Mouse (Mus musculus) adrenal gland, adult 18-20 months (tissue): ENCODE measurements around the gene Phka2. TPM values are rescaled to one million over a fixed set of nuclear protein-coding genes. Genes with fewer than 3 reads are reported as not detected.

ENCODE experiments used
- DNase-seq, 2 experiments: peaks; one replicate each; pipeline ENCODE4 v3.0.0; 2021 to 2022; ENCODE audit warnings: low spot score in 2 of 2
- long read RNA-seq, 2 experiments: library from polyadenylated mRNA; stranded (forward); transcript quantifications; one replicate each; pipeline ENCODE4 v2.0.0; 2021
- total RNA-seq, 2 experiments: library from RNA; stranded (reverse); gene quantifications; 1 replicate in 1 of 2; 2 replicates in 1 of 2; pipeline ENCODE4 v1.2.3; 2021

Gene Phka2
- 10 to 100 TPM; 29.3 to 33.7 TPM for total RNA-seq
- long read RNA-seq, experiment 1, full-length matches to known transcripts, result 12 of 17 reads
- long read RNA-seq, experiment 1, partial matches to known transcripts, result 2 of 17 reads
- long read RNA-seq, experiment 1, other reads (novel, unspliced or antisense), result 3 of 17 reads
- long read RNA-seq, experiment 2, partial matches to known transcripts, result 3 of 9 reads
- long read RNA-seq, experiment 2, other reads (novel, unspliced or antisense), result 6 of 9 reads

DNA sequence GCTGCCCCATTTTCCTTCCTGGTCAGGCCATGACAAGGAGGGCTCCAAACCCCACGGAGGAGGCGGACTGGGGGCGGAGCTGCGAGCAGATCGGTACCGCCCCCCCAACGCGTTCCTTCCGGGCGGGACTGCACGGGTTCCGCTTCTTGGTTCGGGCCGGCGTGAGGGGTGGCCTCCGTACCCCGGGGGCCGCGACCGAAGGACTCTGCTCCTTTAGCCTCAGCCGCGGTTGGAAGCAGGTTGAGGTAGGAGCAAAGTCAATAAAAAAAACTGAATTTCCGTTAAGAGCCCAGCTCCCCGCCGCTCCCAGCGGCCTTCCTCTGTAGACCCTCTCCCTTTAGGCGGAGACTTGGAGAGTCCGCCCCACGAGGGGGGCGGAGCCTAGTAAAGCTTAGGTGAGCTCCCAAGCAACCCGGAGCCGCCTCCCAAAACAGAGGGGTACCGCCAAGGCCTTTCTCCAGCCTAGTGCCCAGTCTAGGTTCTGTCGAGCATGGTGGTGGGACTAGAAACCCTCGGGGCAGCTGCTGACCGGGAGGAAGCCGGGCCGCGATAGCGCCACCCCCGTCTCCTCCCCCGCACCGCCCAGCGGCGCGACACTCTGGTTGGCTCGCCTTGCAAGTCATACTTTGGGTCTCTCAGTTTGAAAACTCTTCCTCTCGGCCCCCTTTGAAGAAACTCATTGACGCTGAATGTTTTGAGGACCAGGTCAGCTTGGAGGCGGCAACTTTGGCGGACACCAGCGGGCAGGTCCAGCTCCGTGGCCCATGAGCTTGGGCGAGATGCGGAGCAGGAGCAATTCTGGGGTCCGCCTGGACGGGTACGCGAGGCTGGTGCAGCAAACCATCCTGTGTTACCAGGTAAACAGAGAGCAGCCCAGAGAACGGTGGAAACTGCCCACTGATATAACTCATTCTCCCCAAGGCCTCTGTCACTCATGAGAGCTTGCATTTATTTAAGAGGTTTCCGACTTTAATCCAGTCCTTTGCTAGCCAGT is at the start of gene Phka2:
Phka2 (plus strand) TSS at position 119 of the 994 bp plus-strand sequence.
- DNase-seq, result peak; percentile 72 to 73

DNA sequence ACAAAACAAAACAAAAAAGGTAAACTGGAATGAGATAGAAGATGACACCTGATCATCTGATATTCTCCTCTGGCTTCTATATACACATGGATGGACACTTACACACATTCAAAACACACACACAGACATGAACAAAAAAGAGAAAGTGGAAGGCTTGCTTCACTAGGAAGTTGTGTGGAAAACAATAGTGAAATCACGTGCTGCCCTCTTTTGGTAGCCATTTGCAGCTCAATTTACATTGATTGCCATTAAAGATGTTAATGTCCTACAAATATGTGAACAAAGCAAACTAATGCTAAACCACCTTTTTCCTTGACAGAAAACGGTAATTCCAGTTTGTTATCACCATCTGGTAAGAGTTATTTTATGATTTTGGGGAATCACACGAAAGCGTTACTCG is 46.3 kb upstream of the Phka2 start:
- DNase-seq, result no peak

DNA sequence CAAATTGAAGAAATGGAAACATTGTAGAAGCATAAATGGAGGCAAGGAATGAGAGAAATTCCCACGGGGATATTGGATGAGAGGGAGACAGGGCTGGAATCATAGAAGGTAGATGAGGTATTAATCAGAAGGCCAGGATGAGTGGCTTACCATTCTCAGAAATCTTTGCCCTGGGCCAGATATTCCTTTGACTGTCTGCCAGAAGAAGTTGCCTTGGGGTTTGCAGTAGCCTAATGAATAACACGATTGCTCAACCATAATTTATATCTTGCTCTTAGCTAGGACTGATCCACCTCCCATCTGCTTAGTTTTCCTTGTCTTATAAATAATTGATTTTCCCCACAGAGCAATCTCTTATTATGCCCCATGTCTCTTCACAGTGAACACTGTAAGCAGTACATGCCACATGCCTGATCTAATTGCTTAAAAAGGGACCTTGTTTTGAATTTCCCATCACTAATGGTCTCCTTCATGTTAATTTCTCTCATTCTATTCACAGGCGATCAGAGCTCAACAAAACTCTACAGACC is 30.6 kb upstream of the Phka2 start:
- DNase-seq, result no peak

DNA sequence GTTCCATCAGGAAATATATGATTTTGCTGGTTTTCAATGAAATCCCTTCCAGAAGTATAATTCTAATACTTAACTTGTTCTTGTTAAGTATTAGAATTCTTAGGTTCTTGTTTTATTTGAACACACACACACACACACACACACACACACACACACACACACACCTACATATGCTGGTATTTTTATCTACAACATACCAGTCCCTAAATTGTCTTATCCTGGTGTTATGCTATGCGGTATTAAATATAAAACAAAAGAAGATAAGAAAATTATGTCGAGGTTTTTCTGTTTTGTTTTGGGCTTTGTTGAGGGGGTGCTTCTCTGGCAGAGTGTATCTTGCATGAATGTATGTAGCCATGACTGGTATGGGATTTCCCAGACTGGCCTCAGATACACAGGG is 12.2 kb upstream of the Phka2 start:
- no peak for DNase-seq

DNA sequence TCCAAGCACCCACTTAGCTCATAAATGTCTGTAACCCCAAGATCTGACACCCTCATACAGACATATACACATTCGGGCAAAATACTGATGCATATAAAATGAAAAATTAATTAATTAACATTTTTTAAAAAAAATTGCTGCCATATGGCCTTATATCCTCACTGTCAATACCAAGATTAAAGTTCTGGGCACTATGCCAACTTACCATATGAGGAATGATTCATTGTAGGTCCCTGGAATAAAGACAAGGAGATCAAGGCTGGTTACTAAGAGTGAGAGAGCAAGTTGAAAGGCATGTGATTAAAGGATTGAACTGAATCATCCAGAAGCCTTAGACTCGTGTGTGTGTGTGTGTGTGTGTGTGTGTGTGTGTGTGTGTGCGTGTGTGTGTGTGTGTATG is 7.6 kb upstream of the Phka2 start:
- no peak for DNase-seq

DNA sequence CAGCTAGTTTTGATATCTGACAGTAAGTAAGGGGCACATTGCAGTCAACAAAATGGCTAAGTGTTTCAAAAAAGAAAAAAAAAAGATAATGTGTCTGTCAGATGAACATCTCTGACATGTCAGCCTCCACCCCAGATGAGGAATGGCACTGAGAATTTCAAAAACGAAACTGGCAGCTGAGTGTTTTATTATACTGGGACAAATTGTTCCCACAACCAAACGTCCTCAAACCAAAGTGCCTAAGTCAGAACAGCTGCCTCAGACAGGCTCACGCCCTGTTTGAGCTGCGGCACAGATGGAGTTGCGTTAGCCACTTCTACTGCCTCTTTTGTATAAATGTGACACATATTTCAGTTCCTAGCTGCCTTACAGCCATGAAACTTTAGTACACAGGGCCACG is 7.0 kb upstream of the Phka2 start:
- no peak for DNase-seq

DNA sequence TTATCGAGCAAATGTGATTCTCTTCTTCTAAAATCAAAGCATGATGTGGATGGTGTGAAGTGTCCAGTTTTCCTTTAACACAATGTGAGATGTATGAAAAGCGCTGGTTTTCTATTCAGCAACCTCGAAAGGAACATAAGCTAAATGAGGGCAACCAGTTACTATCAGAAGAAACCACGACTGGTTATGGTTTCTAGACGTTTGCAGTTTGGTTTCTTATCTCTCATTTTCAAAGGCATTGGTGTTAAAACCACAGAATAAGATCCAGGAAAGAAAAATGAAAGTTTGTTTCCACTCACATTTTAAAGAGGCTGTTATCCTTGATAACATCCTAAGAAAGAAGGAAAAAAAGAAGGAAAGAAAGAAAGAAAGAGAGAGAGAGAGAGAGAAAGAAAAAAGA is 5.5 kb upstream of the Phka2 start:
- no peak for DNase-seq

DNA sequence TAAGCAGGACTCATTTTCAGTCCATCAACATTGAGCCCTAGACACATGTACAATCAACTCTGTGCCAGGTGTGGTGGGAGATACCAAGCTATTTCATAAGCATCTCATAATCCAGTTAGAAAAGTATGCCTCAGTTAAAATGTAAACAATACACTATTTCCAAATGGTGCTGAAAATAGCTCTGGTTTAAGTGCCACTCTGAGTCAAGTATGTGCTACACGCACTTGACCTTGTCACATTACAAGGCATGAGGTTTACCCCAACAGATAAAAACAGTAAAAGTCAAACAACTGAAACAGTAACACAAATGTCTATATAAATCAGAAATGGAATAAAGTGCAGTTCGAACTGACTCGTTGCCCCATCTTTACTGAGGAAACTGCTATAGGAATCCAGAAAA is 871 bp upstream of the Phka2 start:
- DNase-seq, result no peak

DNA sequence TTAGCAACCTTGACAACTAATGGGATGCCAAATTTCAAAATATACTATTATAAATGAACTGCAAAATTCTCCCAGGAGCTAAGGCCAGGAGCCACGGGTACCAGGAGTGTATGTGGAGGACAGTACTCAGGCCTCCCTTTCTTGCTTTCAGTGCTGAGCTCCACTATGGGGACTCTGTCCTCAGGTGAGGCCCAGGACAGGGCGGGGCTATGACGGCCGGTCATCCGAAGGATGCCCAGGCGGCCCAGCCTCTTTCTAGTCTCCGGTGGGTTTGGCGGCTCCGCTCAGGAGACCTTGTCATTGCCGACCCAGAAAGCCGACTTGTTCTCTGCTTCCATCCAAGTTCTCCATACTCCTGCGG is 299 bp upstream of the Phka2 start:
- DNase-seq, result no peak

DNA sequence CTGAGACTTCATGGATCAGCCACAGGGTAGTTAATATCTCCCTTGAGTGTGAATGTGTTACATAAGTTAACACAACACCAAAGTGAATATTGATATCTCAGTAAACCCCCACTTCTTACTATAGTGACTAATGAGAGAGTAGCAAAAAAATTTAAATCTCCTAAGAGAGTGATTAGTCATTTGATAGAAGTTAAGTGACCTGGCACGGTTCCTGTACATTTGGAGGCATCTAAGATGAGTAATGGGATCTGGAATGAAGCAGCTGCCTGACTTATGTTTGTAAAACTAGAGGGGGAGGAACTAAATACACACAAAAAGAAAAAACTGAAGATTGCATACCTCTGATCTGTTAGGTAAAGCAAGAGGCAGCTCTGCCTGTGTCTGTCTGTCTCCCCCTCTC is 7.1 kb downstream of the Phka2 start:
- no peak for DNase-seq

DNA sequence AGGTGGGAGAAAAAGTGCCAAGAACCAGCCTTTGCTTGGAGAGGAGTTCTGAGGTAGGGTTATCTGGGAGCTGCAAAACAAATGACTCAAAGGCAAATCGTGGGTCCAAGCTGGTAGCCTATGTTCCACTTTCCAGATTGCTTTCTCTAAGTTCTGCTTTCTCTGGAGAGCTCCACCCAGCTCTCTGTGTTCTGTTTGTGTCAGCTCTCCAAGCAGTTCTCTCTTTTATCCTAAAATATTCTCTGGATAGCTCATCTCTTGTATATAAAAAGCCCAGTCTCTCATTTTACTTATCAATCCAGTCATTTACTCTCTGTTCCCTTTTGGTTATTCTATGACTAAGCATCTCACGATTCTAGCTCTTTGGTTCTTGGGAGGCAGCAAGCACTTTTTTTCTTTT is 8.2 kb downstream of the Phka2 start:
- DNase-seq, result no peak

DNA sequence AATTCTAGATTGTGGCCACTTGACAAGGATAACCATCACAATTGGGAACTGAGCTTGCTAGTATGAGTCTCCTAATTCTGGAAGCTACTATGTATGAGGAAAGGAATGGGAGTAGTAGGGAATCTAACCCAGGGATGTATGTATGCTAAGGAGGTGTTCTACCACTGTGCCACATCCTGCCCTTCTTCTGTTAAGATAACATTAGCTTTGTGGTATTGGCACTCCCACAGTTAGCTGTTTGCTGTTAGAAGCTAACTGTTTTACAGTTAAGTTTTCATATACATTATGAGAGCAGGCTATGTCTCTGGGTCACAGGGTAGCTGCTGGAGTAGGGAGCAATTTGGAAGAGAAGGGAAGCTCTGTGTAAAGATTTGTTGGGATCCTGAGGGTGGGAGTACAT is 14.1 kb downstream of the Phka2 start:
- no peak for DNase-seq

DNA sequence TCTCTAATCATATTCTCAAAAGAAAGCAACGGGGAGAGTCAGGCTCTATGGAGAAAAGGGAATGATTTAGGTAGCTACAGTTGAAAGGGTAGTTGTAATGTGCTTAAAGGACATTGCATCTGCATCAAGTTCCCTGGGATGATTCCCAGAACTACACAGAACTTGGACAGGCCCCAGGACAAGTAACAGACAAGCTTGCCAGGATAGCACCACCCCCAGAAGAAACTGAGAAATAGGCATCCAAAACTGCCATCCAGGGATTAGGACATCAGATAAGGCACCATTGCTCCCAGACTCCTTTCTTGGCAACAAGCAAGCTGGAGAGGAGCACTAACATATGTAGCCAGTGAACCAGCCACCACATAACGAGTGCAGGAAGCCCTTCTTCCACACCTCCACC is 40.8 kb downstream of the Phka2 start:
- no peak for DNase-seq

DNA sequence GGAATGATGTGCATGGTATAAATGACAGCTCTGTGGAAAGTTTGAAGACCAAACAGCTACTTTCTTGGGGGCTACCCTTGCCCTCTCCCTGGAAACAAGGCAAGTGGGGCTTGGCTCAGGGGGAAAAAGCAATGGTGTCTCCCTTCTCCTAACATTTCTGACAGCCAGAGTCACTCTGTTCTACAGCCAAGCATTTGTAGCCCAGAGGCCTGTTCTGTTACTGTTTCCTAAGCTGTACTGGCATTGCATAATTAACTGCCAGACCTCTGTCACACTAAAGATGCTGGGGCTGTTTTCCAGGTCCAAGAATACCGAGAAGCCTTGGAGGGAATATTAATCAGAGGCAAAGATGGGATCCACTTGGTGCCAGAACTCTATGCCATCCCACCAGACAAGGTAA is 46.9 kb downstream of the Phka2 start:
- DNase-seq, result no peak

DNA sequence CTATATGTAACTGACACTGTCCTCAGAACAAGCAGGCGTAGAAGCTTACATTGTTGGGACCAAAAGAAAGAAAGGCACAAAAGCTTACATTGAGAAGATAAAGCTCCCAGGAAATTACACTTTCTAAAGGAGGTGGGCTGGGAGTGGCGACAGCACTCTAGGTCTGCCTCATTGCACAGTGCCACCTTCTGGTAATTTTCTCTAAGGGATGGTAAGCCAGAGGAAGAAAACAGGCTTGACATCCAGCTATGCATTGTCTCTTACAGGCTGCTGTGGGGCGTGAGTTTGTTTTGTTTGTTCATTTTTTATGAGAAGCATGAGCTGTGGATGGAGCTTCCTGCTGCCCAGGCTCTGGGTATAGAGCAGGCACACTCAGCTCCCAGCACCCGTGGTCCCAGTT is 50.1 kb downstream of the Phka2 start:
- no peak for DNase-seq

DNA sequence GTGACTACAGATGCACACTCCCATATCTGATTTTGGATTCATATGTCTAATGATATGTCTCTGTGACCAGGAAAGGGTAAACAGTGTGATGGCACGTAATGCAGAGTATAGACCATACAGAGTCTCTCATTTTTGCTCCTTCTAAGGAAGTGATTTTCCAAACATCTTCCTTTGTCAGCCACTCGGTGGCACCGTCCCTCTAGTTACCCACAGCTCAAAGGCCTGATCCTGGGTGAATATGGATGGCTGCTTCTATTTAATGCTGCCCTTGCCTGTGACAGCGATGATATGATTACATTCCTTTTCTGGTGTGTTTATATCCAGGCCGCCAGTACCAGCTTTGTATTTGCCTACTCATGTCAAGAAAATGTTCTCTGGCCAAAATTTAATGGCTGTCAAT is 81.6 kb downstream of the Phka2 start:
- DNase-seq, result no peak

DNA sequence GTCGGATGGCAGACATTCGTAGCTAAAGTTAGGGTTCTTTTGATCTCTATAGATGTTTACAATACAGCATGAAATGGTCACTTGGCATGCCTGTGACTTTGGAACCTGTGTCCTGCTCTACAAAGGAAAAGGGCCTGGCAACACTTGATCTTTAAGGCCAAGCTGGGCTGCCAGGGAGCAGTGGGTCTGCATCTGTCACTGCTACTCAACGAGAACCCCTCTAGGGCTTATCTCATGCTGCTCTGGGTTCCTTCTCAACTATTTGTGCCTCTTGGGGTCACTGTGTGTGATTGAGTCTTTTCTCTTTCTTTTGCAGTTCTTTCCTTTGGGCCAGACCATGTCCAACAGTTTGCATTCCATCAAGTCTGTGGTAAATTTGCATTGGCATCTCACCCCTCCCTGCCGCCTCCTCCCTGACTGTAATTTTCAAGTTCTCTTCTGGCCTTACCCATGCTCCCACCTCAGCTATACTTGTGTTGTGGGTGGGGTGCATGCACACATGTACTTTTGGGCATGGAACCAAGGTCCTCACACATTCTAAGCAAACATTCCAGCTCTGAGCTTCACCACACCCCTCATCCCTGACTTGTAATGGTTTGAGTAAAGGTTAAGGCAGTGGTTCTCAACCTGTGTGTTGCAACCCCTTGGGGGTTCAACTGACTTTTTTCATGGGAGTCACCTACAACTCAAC is 82.3 kb downstream of the Phka2 start:
- no peak for DNase-seq

DNA sequence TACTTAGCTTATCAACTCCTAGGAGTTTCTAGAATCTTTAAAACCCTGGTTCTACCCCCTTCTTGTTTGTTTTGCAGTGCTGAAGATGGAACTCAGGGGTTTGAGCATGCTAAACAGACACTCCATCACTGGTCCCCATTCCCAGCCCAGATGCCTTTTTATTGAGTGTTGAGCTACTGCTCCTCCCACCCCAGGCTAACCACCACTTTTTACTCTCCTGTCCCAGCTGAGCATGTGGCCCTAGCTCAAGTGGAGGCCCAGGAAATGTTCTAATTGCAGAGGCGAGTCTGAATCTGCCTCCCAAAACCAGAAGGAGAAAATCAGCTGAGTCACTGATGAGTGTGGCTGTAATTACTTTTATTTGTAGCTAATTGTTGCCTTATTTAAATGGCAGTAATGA is 83.1 kb downstream of the Phka2 start:
- DNase-seq, result no peak

DNA sequence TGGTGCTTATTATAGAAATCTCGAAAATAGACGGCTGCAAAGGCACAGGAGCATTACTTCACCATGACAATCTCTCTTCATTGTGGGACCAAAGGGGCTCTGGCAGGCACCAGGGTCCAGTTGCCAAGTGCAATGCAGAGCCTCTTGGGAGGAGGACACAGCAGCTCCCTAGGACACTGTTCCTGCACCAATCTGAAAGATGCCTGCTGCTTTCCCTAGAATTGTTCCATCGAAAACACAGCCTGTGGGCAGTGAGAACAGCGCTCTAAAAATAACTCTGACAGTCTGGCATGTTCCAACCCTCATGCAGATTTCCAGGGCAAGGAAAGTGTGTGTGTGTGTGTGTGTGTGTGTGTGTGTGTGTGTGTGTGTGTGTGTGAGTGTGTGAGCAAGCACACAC is 86.6 kb downstream of the Phka2 start:
- DNase-seq, result no peak

DNA sequence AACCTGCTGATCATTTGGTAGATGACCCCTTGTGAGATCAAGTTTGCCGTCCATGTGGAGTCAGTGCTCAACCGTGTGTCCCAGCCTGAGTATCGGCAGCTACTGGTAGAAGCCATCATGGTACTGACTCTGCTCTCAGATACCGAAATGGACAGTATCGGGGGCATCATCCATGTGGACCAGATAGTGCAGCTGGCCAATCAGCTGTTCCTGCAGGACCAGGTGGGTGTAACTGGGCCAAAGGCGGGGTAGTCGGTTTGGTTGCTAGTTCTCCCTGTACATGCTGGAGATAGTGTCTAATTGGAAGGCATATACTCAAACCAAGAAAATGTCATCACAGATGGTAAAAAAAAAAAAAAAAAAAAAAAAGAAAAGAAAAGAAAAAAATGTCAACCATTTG is 88.2 kb downstream of the Phka2 start:
- no peak for DNase-seq

DNA sequence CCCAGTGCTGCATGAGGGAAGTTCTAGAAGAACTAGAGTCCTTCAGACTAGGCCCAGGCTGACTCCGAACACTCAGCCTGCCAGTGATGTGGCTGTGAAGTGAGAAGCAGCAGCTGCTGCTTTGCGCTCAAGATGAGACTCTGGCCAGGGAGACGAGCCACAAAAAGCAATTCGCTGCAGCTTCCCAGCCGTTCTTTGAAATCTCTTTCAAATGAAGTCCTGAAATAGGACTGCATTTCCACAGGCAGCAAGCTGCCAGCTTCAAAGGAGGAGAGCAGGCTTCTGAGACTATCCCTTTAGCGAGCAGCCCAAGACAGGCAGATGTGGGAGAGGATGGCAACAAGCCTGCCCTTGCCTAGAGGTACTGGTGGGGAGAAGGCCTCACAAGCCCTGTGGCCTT is 91.0 kb downstream of the Phka2 start:
- DNase-seq, result no peak

DNA sequence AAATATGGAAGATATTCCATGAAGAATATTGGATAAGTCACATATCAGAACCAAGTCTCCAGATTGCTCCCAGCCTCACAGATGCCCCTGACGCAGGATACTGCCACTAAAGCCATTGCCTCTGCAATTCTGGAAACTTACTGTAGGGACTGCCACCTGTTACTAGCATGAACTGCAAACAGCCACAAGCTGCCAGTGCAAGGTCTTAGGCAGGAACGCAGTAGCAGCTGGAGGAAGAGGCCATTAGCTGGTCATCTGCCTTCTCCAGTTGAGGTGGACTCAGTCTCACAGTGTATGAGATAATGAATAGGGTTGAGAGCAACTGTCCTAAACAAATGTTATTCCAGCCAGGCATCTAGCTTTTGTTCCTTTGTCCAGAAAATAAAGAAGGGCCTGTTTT is 96.1 kb downstream of the Phka2 start:
- DNase-seq, result no peak
